Mouse (Mus musculus): ENCODE measurements at regions not wholly inside any gene's neighbourhood (a gene's known extent, or its start where the extent isn't known, plus 50 kb on each side); places are given as distances from the start of the nearest gene placed in this dataset.
A peak's percentile ranks its signal among the peaks of the same experiment; 100 is the strongest.

- Histone ChIP-seq H3K9me3 (ENCODE audit: control insufficient read depth, low read length) (no peaks in the 10 kb centered on the region), H3K36me3 (ENCODE audit: control insufficient read depth, insufficient read depth, low read length) (no peaks in the 10 kb centered on the region), H3K27ac (replicated peaks) (0 out of 2 replicates have a peak overlapping the region, but pooled peaks have one; percentile 24), H3K27me3 (ENCODE audit: control insufficient read depth, insufficient read depth, low read length) (no peaks in the 10 kb centered on the region), H3K4me2 (replicated peaks; ENCODE audit: low read depth) (no peak overlapping the region), H3K4me1 (replicated peaks; ENCODE audit: control insufficient read depth, insufficient read depth) (0 out of 2 replicates have a peak, but pooled peaks cover 2% of the 10 kb centered on the region), H3K4me3 (ENCODE audit: low read depth, low read length) (no peak overlapping the region), H3K9ac (ENCODE audit: low read length) (no peak overlapping the region)
- 59% methylated on average over 4 of the region's 4 CpGs for WGBS
- DNase-seq (ENCODE audit: low spot score) (no peak), ATAC-seq (ENCODE audit: low FRiP score, low TSS enrichment) (no peak)
- TF ChIP-seq CTCF (IDR thresholded peaks at IDR 0.05; ENCODE audit: low read depth), result no peak
- no peak for TF ChIP-seq EP300 (optimal IDR thresholded peaks at IDR 0.05)
Observed at GRCm38 (mm10) chr13:28770018-28770417, 183.5 kb downstream of the Sox4 start.

DNA sequence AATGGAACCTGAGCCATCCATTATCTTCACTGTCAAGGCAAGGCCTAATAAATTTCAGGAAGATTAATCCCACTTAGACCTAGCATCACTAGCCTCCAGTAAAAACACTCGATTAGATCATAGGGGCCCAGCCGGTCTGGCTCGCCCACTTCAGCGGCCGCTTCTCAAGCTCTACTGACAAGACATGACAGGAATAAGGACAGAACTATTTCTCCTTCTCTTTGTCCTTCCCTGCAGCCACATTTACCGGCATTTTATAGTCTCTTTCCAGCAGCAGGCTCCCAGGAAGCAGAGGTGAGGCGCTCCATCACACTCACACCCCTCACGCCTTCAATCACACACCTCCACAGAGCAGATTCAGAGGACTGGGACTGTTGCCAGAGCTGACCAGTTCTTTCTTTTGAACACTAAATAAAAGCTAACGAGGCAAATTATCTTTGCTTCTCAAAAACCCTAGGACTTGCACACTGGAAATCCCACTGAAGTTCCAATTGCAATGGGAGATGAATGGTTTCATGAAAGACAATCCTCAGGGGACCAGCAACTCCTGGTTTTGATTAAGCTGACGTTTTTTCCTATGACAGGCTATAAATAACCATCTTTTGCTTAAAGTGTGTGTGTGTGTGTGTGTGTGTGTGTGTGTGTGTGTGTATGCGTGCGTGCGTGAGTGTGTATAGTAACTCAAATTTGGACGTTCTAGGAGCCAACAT lies 184.6 kb downstream of the Sox4 start:
- TF ChIP-seq EP300 (optimal IDR thresholded peaks at IDR 0.05) (no peak), CTCF (IDR thresholded peaks at IDR 0.05; ENCODE audit: low read depth) (no peak)
- no peak for DNase-seq (ENCODE audit: low spot score)
- ATAC-seq (ENCODE audit: low FRiP score, low TSS enrichment), result no peak
- H3K9me3 ChIP-seq (ENCODE audit: control insufficient read depth, low read length), result no peaks in the 10 kb centered on the region
- H3K4me2 ChIP-seq (replicated peaks; ENCODE audit: low read depth), result no peak overlapping the region
- H3K4me3 ChIP-seq (ENCODE audit: low read depth, low read length), result no peak overlapping the region
- WGBS, result 53% methylated on average over 14 of the region's 14 CpGs
- no peaks in the 10 kb centered on the region for H3K27me3 ChIP-seq (ENCODE audit: control insufficient read depth, insufficient read depth, low read length)
- H3K9ac ChIP-seq (ENCODE audit: low read length), result no peak overlapping the region
- H3K36me3 ChIP-seq (ENCODE audit: control insufficient read depth, insufficient read depth, low read length), result no peaks in the 10 kb centered on the region
- no peak overlapping the region for H3K27ac ChIP-seq (replicated peaks)
- 0 out of 2 replicates have a peak, but pooled peaks cover 2% of the 10 kb centered on the region for H3K4me1 ChIP-seq (replicated peaks; ENCODE audit: control insufficient read depth, insufficient read depth)

DNA sequence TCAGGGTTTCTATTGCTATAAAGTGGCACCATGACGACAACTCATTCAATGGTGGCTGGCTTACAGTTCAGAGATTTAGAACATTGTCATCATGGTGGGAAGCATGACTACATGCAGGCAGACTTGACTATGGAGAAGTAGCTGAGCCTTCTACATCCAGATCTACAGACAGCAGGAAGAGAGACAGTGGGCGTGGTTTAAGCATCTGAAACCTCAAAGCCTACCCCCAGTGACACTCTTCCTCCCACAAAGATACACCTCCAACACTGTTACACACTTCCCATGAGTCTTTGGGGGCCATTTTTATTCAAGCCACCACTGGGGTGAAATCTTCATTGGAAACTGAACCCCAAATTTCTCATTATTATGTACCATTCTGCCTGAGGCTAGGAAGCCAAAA lies 191.0 kb downstream of the Sox4 start:
- no peaks in the 10 kb centered on the region for H3K9me3 ChIP-seq (ENCODE audit: control insufficient read depth, low read length)
- no peak overlapping the region for H3K4me2 ChIP-seq (replicated peaks; ENCODE audit: low read depth)
- no peak overlapping the region for H3K27ac ChIP-seq (replicated peaks)
- TF ChIP-seq CTCF (IDR thresholded peaks at IDR 0.05; ENCODE audit: low read depth), result no peak
- TF ChIP-seq EP300 (optimal IDR thresholded peaks at IDR 0.05), result no peak
- no peak overlapping the region for H3K4me3 ChIP-seq (ENCODE audit: low read depth, low read length)
- H3K4me1 ChIP-seq (replicated peaks; ENCODE audit: control insufficient read depth, insufficient read depth), result 0 out of 2 replicates have a peak, but pooled peaks cover under 1% of the 10 kb centered on the region
- ATAC-seq (ENCODE audit: low FRiP score, low TSS enrichment), result no peak
- H3K36me3 ChIP-seq (ENCODE audit: control insufficient read depth, insufficient read depth, low read length), result no peaks in the 10 kb centered on the region
- DNase-seq (ENCODE audit: low spot score), result no peak
- no peak overlapping the region for H3K9ac ChIP-seq (ENCODE audit: low read length)
- H3K27me3 ChIP-seq (ENCODE audit: control insufficient read depth, insufficient read depth, low read length), result no peaks in the 10 kb centered on the region
- WGBS, result 93% methylated on average over 2 of the region's 2 CpGs

DNA sequence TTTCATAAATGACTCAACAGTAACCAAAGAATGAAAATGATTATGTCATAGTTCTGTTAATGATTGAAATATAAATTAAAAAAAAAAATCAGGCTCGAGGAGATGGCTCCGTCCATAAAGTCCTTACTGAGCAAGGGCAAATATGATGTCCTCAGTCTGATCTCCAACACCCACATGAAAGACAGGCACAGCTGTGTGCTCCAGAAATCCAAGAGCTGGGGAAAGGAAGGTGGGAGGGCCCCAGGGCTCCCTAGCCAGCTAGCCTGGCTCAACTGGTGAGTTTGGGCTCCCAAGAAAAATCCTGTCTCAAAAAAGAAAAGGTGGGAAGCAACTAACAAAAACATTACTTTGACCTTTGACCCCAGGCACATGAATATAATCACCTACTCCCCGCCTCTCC lies 194.5 kb downstream of the Sox4 start:
- H3K9me3 ChIP-seq (ENCODE audit: control insufficient read depth, low read length), result no peaks in the 10 kb centered on the region

DNA sequence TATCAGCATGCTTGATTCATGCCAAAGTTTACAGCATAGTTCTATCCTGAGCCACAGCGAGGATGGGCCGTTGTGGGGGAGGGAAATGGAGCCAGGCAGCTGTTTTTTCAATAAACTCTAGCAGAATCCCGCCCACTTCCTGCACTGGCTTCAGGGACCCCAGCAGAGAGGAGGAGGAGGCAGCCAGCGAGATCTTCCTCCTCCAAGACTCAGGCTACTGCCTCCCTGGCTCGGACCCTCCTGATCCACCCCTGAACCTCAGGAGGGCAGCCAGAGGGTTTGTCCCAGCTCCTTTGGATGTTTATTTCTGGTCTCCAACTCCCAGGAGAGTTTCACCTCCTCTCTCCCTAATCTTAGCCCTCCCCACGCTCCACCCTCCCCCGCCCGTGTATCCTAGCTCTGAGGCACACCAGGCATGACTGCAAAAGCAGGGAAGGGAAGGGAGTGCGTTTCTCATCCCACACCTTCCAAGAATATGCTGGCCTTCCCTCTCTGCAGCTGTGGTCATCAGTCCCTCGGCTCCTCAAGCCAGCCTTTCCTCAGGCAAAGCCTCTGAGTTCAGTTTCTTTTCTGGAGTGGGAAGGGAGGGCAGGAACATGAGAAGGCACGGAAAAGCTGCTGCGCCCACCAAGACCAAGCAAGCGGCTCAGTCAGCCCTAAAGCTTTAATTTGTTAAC lies 195.5 kb downstream of the Sox4 start:
- 0 out of 2 replicates have a peak, but pooled peaks cover 2% of the 10 kb centered on the region for H3K4me1 ChIP-seq (replicated peaks; ENCODE audit: control insufficient read depth, insufficient read depth)
- 3% methylated on average over 13 of the region's 13 CpGs for WGBS
- peak overlapping the region; percentile 30 for H3K4me3 ChIP-seq (ENCODE audit: low read depth, low read length)
- H3K27me3 ChIP-seq (ENCODE audit: control insufficient read depth, insufficient read depth, low read length), result no peaks in the 10 kb centered on the region
- TF ChIP-seq EP300 (optimal IDR thresholded peaks at IDR 0.05) (no peak), CTCF (IDR thresholded peaks at IDR 0.05; ENCODE audit: low read depth) (no peak)
- no peaks in the 10 kb centered on the region for H3K36me3 ChIP-seq (ENCODE audit: control insufficient read depth, insufficient read depth, low read length)
- peak overlapping the region; percentile 48 for H3K9ac ChIP-seq (ENCODE audit: low read length)
- H3K4me2 ChIP-seq (replicated peaks; ENCODE audit: low read depth), result peak overlapping the region; percentile 60
- DNase-seq (ENCODE audit: low spot score) (peak; percentile 66), ATAC-seq (ENCODE audit: low FRiP score, low TSS enrichment) (peak; percentile 86)
- no peaks in the 10 kb centered on the region for H3K9me3 ChIP-seq (ENCODE audit: control insufficient read depth, low read length)
- peak overlapping the region; percentile 93 for H3K27ac ChIP-seq (replicated peaks)

More for the DNA sequence above, 194.5 kb downstream of the Sox4 start:
- no peaks in the 10 kb centered on the region for H3K27me3 ChIP-seq (ENCODE audit: control insufficient read depth, insufficient read depth, low read length)
- H3K4me1 ChIP-seq (replicated peaks; ENCODE audit: control insufficient read depth, insufficient read depth), result 0 out of 2 replicates have a peak, but pooled peaks cover 2% of the 10 kb centered on the region
- H3K4me2 ChIP-seq (replicated peaks; ENCODE audit: low read depth), result no peak overlapping the region
- 38% methylated on average over 3 of the region's 3 CpGs for WGBS
- TF ChIP-seq CTCF (IDR thresholded peaks at IDR 0.05; ENCODE audit: low read depth), result no peak
- TF ChIP-seq EP300 (optimal IDR thresholded peaks at IDR 0.05), result no peak
- DNase-seq (ENCODE audit: low spot score) (no peak), ATAC-seq (ENCODE audit: low FRiP score, low TSS enrichment) (no peak)
- no peak overlapping the region for H3K27ac ChIP-seq (replicated peaks)
- no peak overlapping the region for H3K9ac ChIP-seq (ENCODE audit: low read length)
- H3K36me3 ChIP-seq (ENCODE audit: control insufficient read depth, insufficient read depth, low read length), result no peaks in the 10 kb centered on the region
- no peak overlapping the region for H3K4me3 ChIP-seq (ENCODE audit: low read depth, low read length)
